Mouse (Mus musculus) thymus, adult 2 months (tissue): ENCODE data around the gene Mb.

ENCODE experiments used
- CTCF ChIP-seq: fragments of 200-500 bp; IDR thresholded peaks from 2 replicates; pipeline ENCODE4 v1.5.1; 2012; ENCODE audit warnings: mild to moderate bottlenecking, control low read depth, low read length, moderate library complexity, borderline replicate concordance; ENCODE audit not compliant: control insufficient read depth, poor library complexity, insufficient read depth; ENCODE audit errors: extremely low read depth
- POLR2A ChIP-seq: fragments of 200-500 bp; IDR thresholded peaks from 2 replicates; pipeline ENCODE4 v1.6.1; 2012; ENCODE audit warnings: mild to moderate bottlenecking, low read length, control low read depth, moderate library complexity; ENCODE audit not compliant: control insufficient read depth, poor library complexity, insufficient read depth; ENCODE audit errors: extremely low read depth

GRCm38 (mm10) chr15:77017897-77018296 lies 32.6 kb downstream of the Mb start:
- TF ChIP-seq CTCF (no peak), POLR2A (no peak)
